Mouse (Mus musculus) midbrain, embryonic 12.5 days (tissue): ENCODE measurements around the gene Gm21394. TPM values are rescaled to one million over a fixed set of nuclear protein-coding genes. Genes with fewer than 3 reads are reported as not detected.
"Not testable (repeated sequence)": the region's sequence is repeated elsewhere in the genome, so short reads cannot be mapped to it uniquely, and the experiment has no call there.

Experiments
- ATAC-seq: fragments of 200-750 bp; cut with Nextera tagmentation; 2 replicates; pipeline ENCODE4 v1.8.0; 2017; ENCODE audit warnings: low read depth, moderate TSS enrichment, moderate library complexity; ENCODE audit not compliant: low FRiP score
- H3K27ac ChIP-seq: fragments of 300-500 bp; sonication (generic); replicated peaks from 2 replicates; pipeline ENCODE4 v1.5.1; 2016; ENCODE audit warnings: mild to moderate bottlenecking
- H3K27me3 ChIP-seq: fragments of 300-500 bp; sonication (generic); 2 replicates; pipeline ENCODE4 v1.6.1; 2016; ENCODE audit warnings: mild to moderate bottlenecking
- H3K36me3 ChIP-seq: fragments of 300-500 bp; sonication (generic); 2 replicates; pipeline ENCODE4 v1.6.1; 2016
- H3K4me1 ChIP-seq: fragments of 300-500 bp; sonication (generic); 2 replicates; pipeline ENCODE4 v1.6.1; 2016
- H3K4me2 ChIP-seq: fragments of 300-500 bp; sonication (generic); replicated peaks from 2 replicates; pipeline ENCODE4 v1.6.1; 2016; ENCODE audit warnings: mild to moderate bottlenecking, moderate library complexity
- H3K4me3 ChIP-seq: fragments of 300-500 bp; sonication (generic); 2 replicates; pipeline ENCODE4 v1.5.1; 2016; ENCODE audit warnings: mild to moderate bottlenecking
- H3K9ac ChIP-seq: fragments of 300-500 bp; sonication (generic); replicated peaks from 2 replicates; pipeline ENCODE4 v1.6.1; 2016; ENCODE audit warnings: mild to moderate bottlenecking, moderate library complexity
- H3K9me3 ChIP-seq: fragments of 300-500 bp; sonication (generic); 2 replicates; pipeline ENCODE4 v1.6.1; 2016; ENCODE audit warnings: mild to moderate bottlenecking
- WGBS: fragments of 180-500 bp; shearing (Covaris S2); methylation state at CpG from one replicate; pipeline ENCODE4 v1.1.7; 2016; 5-methylcytosine and 5-hydroxymethylcytosine counted together
- polyA plus RNA-seq: library from polyadenylated mRNA; unstranded; fragments of >200 nt; fragmentation: Nextera tagmentation; extraction: Ambion mirVana; gene quantifications from 2 replicates; pipeline ENCODE4 v1.2.1, GENCODE M21; 2016

The Gm21394 gene
- polyA plus RNA-seq = not detected in 2 replicates

DNA sequence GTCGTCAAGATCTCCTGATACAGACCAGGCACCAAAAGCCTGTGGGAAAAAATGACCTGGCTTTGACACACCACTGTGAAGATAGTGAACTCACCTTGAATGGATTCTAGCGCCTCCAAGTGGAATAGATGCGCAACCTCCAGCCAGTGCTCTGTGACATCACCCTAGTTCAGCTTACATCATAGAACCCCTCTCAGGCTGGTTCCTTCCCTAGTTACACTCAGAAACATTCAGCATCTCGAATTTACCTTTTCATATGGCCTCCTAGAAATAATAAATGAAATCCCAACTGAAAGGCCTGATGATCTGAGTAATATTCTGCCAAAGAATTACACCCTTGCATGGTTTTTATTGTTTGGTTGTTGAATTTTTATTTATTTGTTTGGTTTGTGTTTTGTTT, at the start of gene Gm21394:
Gene Gm21394, minus strand, starts transcription at position 101 of the 400 bp plus-strand sequence.
- not testable (repeated sequence) for H3K9me3 ChIP-seq, ATAC-seq, H3K4me2 ChIP-seq, H3K4me1 ChIP-seq, H3K27ac ChIP-seq, H3K4me3 ChIP-seq, H3K36me3 ChIP-seq, H3K27me3 ChIP-seq, H3K9ac ChIP-seq
- no CpG with 5 or more reads among the region's 4 CpGs for WGBS

Other genes starting within 250 kb of the Gm21394 start
- not detected in 2 replicates for gene Gm21409, start 181.8 kb upstream of the Gm21394 start, polyA plus RNA-seq